Mouse (Mus musculus) kidney, adult 2 months (tissue): ENCODE measurements at regions not wholly inside any gene's neighbourhood (a gene's known extent, or its start where the extent isn't known, plus 50 kb on each side); places are given as distances from the start of the nearest gene placed in this dataset.

Experiments
- DNase-seq: peaks from one replicate; pipeline ENCODE4 v3.0.0; 2021
- H3K27ac ChIP-seq: fragments of 200-500 bp; 2 replicates; pipeline ENCODE4 v1.5.1; 2012; ENCODE audit warnings: low read depth, low read length, control low read depth, inconsistent platforms; ENCODE audit not compliant: insufficient read depth
- H3K27me3 ChIP-seq: fragments of 200-500 bp; replicated peaks from 2 replicates; pipeline ENCODE4 v1.6.1; 2012; ENCODE audit warnings: mild to moderate bottlenecking, moderate library complexity, low read length, inconsistent platforms; ENCODE audit not compliant: control insufficient read depth, insufficient read depth
- H3K36me3 ChIP-seq: fragments of 200-500 bp; 2 replicates; pipeline ENCODE4 v1.6.1; 2012; ENCODE audit warnings: mild to moderate bottlenecking, moderate library complexity, low read length, inconsistent platforms; ENCODE audit not compliant: control insufficient read depth, insufficient read depth
- H3K4me1 ChIP-seq: fragments of 200-500 bp; 2 replicates; pipeline ENCODE4 v1.6.1; 2011; ENCODE audit warnings: low read length; ENCODE audit not compliant: control insufficient read depth, insufficient read depth
- H3K4me3 ChIP-seq: fragments of 200-500 bp; 2 replicates; pipeline ENCODE4 v1.5.1; 2011; ENCODE audit warnings: mild to moderate bottlenecking, low read depth, low read length, control low read depth; ENCODE audit not compliant: insufficient read depth
- CTCF ChIP-seq: fragments of 200-500 bp; conservative IDR thresholded peaks from 2 replicates; pipeline ENCODE4 v1.5.1; 2011; ENCODE audit warnings: low read depth, mild to moderate bottlenecking, control low read depth, low read length, moderate library complexity, mixed read lengths; ENCODE audit not compliant: insufficient read depth, insufficient read length
- POLR2A ChIP-seq: fragments of 200-500 bp; IDR thresholded peaks from one replicate; pipeline ENCODE4 v1.6.1; 2011; ENCODE audit warnings: low read depth, low read length, control low read depth
- WGBS: fragments of 180-500 bp; shearing (Covaris S2); methylation state at CpG from one replicate; pipeline ENCODE4 v1.1.7; 2018; 5-methylcytosine and 5-hydroxymethylcytosine counted together

DNA sequence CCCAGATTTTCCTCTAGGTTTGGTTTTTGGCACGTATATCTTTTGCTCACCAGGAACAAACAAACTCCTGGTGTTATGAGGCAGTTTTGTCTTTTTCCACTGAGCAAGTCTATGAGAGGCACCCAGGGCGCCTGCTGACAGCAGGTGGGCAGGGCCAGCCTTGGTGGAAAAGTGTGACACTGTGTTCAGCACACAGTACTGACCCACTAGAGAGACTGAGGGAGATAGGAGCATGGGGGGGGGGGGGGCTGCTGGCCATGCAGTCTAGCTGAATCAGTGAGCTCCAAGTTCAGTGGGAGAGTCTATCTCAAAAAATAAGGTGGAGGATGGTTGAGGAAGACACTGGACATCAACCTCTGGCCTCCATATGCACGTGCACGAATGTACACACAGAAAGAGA lies 152.1 kb downstream of the Unc5cl start:
- no peaks in the 10 kb centered on the region for H3K36me3 ChIP-seq
- H3K27ac ChIP-seq = no peak overlapping the region
- H3K27me3 ChIP-seq = no peaks in the 10 kb centered on the region
- no peak for DNase-seq
- no peaks in the 10 kb centered on the region for H3K4me1 ChIP-seq
- 86% methylated on average over 4 of the region's 4 CpGs for WGBS
- TF ChIP-seq POLR2A = no peak
- no peak for TF ChIP-seq CTCF
- no peak overlapping the region for H3K4me3 ChIP-seq

DNA sequence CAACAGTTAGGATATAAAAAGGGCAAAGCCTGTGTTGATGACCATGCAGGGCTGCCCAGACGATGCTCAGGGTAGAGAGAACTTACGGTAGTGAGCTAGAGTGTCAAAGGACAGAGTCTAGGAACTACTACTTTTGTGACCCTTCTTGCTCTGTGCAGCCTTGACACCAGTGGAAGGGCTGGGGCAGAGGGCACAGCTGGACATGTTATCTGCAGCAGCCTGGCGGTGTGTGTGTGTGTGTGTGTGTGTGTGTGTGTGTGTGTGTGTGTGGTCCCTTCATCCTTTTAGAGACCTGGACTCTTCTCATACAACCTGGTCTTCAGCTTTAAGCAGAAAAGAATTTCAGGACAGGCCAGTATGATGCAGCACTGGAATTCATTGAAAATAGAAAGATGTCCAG lies 153.6 kb downstream of the Unc5cl start:
- DNase-seq = no peak
- Histone ChIP-seq H3K27me3 (no peaks in the 10 kb centered on the region), H3K4me3 (no peak overlapping the region), H3K36me3 (no peaks in the 10 kb centered on the region), H3K27ac (no peak overlapping the region), H3K4me1 (no peaks in the 10 kb centered on the region)
- TF ChIP-seq POLR2A (no peak), CTCF (no peak)
- WGBS = 74% methylated on average over 3 of the region's 3 CpGs

DNA sequence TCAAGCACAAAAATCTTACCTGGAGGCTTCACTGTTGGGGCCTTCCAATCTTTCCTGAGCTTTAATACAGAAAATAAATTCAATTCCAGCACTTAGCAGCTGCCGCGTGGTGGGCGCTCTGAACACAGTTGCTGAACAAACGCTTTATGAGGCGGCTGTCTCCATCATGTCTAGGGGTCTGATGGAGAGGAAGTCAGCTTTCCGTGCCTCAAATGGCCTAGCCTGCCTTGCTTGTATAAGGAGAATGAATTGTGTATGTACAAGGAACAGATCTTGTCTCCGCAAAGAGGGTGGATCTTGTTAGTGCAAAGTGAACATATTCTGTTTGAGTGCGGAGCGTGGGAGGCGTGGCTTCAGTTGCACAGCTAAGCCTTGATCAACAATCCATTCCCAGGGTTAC lies 155.4 kb downstream of the Unc5cl start:
- Histone ChIP-seq H3K27ac (no peak overlapping the region), H3K27me3 (no peaks in the 10 kb centered on the region), H3K4me1 (no peaks in the 10 kb centered on the region), H3K36me3 (no peaks in the 10 kb centered on the region), H3K4me3 (no peak overlapping the region)
- TF ChIP-seq CTCF = no peak
- TF ChIP-seq POLR2A = no peak
- WGBS = 73% methylated on average over 10 of the region's 10 CpGs
- no peak for DNase-seq

DNA sequence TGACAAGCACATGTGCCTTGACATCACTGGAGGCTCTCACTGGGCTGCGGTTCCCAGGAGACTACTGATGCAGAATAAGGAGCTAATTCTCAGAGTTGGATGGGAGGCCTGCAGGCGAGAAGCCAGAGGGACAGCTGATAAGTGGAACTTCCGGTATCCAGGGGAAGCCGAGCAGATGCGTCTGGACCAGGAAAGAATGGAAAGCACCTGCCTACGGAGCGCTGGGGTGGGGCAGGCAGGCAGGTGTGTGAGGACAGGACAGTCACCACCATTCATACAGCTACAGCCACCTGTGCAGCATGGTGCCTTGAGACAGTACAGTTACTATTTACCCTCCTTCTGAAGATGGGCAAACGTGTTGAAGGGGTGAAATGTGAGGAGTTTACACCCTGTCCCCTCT lies 156.1 kb downstream of the Unc5cl start:
- Histone ChIP-seq H3K4me1 (no peaks in the 10 kb centered on the region), H3K4me3 (no peak overlapping the region), H3K36me3 (no peaks in the 10 kb centered on the region), H3K27me3 (no peaks in the 10 kb centered on the region), H3K27ac (no peak overlapping the region)
- 71% methylated on average over 8 of the region's 8 CpGs for WGBS
- no peak for DNase-seq
- no peak for TF ChIP-seq POLR2A
- no peak for TF ChIP-seq CTCF

DNA sequence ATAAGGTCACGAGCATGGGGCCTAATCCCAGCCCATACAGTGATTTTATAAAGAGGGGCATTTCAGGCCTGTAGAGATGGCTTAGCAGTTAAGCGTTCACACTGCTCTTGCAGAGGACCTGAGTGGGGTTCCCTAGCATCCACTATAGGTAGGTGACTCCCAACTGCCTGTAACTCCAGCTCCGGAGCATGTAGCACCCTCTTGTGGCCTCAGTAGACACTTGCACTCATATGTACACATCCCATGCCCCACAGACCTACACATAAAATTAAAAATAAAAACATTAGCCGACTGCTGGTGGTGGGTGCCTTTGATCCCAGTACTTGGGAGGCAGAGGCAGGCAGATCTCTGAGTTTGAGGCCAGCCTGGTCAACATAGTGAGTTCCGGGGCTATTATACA lies 158.8 kb downstream of the Unc5cl start:
- no peaks in the 10 kb centered on the region for H3K36me3 ChIP-seq
- DNase-seq = no peak
- no peaks in the 10 kb centered on the region for H3K4me1 ChIP-seq
- no peaks in the 10 kb centered on the region for H3K27me3 ChIP-seq
- no peak overlapping the region for H3K4me3 ChIP-seq
- no peak overlapping the region for H3K27ac ChIP-seq
- 91% methylated on average over 5 of the region's 5 CpGs for WGBS
- TF ChIP-seq POLR2A (no peak), CTCF (peak; percentile 37)

DNA sequence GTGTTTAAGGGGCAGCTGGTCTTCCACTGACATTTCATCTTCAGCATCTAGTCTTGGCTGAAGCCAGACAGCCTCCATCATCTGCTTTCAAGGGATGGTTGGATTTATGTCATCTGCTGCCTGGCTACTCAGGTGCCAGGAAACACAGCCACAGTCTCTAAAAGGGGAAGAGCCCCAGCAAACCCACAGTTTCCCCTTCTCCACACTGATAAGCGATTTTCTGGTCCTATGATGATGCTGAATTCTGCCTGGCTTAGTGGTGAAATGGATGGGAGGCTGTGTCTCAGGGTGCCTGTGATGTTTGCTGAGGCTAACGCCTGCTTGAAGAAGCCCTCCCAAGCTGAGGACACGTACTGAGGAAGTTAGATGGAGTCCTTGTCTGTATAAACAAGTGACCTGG lies 160.5 kb downstream of the Unc5cl start:
- TF ChIP-seq CTCF = no peak
- TF ChIP-seq POLR2A = no peak
- WGBS = 56% methylated on average over 3 of the region's 3 CpGs

DNA sequence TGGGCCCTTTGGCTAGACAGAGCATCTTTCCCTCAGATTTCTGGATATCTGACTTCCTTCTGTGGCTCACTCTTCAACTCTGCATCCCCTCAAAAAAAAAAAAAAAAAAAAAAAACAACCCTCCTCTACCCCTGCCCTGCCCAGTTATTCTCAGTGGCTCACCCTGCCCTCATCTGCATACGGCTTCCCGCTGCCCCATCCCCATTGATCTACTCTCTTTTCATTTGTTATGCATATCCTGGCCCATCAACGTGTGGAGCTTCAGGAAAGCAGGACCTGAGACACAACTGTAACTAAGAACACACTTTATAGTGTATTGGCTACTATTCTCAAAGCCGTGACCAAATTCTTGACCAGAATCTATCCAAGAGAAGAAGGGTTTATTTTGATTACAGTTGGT lies 161.5 kb downstream of the Unc5cl start:
- WGBS = 47% methylated on average over 4 of the region's 4 CpGs
- no peak overlapping the region for H3K27ac ChIP-seq
- no peaks in the 10 kb centered on the region for H3K27me3 ChIP-seq
- no peak for TF ChIP-seq POLR2A
- TF ChIP-seq CTCF = no peak
- no peak for DNase-seq
- no peaks in the 10 kb centered on the region for H3K4me1 ChIP-seq
- no peaks in the 10 kb centered on the region for H3K36me3 ChIP-seq
- H3K4me3 ChIP-seq = no peak overlapping the region

More for the DNA sequence above, 160.5 kb downstream of the Unc5cl start:
- Histone ChIP-seq H3K27me3 (no peaks in the 10 kb centered on the region), H3K36me3 (no peaks in the 10 kb centered on the region), H3K27ac (no peak overlapping the region), H3K4me3 (no peak overlapping the region), H3K4me1 (no peaks in the 10 kb centered on the region)
- DNase-seq = no peak

DNA sequence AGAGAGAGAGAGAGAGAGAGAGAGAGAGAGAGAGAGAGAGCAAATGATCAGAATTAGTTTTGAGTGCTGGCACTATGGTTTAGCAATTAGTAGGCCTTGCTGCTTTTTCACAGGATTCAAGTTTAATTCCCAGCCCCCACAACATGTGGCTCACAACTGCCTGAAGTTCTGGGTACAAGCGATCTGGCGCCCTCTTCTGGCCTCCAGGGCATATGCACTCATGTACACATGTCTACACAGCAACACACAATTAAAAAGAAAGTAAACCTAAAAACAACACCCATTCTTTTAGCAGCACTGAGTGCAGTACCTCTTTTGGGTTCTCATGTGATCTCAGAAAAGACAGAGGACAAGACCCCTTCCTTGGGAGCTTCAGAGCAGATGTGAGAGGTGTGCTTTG lies 166.2 kb downstream of the Unc5cl start:
- 68% methylated on average over 2 of the region's 2 CpGs for WGBS
- DNase-seq = no peak
- Histone ChIP-seq H3K27ac (no peak overlapping the region), H3K36me3 (no peaks in the 10 kb centered on the region), H3K27me3 (no peaks in the 10 kb centered on the region), H3K4me1 (no peaks in the 10 kb centered on the region), H3K4me3 (no peak overlapping the region)
- no peak for TF ChIP-seq CTCF
- no peak for TF ChIP-seq POLR2A
